Comparison of ENCODE assay signal across 23 mouse cellular contexts in the genomic region with DNA sequence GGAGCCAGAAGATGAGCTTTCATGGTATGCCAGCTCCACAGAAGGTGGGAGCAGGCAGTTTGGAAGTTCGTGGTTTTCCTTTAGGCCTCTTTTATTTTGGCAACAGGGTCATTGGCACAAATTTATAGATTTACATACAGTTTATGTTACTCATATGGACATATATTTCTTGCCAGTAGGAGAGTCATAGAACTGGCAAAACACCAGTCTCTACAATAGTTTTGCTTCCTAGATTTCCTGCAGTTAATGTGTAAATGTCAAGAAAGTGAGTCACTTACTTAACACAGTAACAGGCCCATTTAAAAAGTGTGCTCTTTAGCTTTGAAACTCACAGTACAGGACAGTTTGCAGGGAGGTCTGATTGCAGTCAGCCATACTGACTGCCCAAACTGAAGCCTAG.
"Had no signal": no experiment of that assay in that cellular context is flagged by ENCODE, and none has a peak within 500 bp of the region (broad histone marks: within the 10 kb centered on the region; RNA-seq: fewer than 3 reads in every experiment).

No protein-coding gene starts in this region.

- H3K9me3 ChIP-seq: heart, embryonic 15.5 days; hindbrain, embryonic 15.5 days; limb, embryonic 13.5 days; limb, embryonic 15.5 days; liver, embryonic 12.5 days had no signal

- H3K4me3 ChIP-seq: heart, adult 2 months; heart, embryonic 13.5 days; heart, embryonic 15.5 days; hindbrain, embryonic 13.5 days; hindbrain, embryonic 15.5 days; limb, embryonic 13.5 days; limb, embryonic 15.5 days; liver, embryonic 12.5 days had no signal

- ATAC-seq: hindbrain, postnatal 0 days; intestine, embryonic 16.5 days; liver, embryonic 12.5 days had no signal

- H3K27me3 ChIP-seq: heart, embryonic 13.5 days; heart, embryonic 15.5 days; hindbrain, embryonic 13.5 days; hindbrain, embryonic 15.5 days; limb, embryonic 13.5 days; limb, embryonic 15.5 days; liver, embryonic 12.5 days had no signal

- DNase-seq: gastrocnemius, postnatal 14 days; gastrocnemius, postnatal 36 days; heart, adult 2 months; heart, postnatal 14 days; heart, postnatal 36 days; kidney, adult 18-20 months; kidney, adult 8-10 months; kidney, postnatal 14 days; kidney, postnatal 36 days; layer of hippocampus, adult 9-11 months; layer of hippocampus, postnatal 36 days; left cerebral cortex, postnatal 4 days had no signal

- H3K9ac ChIP-seq: heart, embryonic 13.5 days; heart, embryonic 15.5 days; hindbrain, embryonic 13.5 days; hindbrain, embryonic 15.5 days; limb, embryonic 13.5 days; limb, embryonic 15.5 days; liver, embryonic 12.5 days; liver, embryonic 14.5 days had no signal

- H3K27ac ChIP-seq: heart, adult 2 months; heart, embryonic 13.5 days; heart, embryonic 15.5 days; hindbrain, embryonic 13.5 days; hindbrain, embryonic 15.5 days; hindbrain, postnatal 0 days; limb, embryonic 13.5 days; limb, embryonic 15.5 days; liver, embryonic 12.5 days; liver, embryonic 14.5 days had no signal

- H3K4me1 ChIP-seq: heart, embryonic 13.5 days; heart, embryonic 15.5 days; hindbrain, embryonic 13.5 days; hindbrain, embryonic 15.5 days; limb, embryonic 13.5 days; limb, embryonic 15.5 days; liver, embryonic 12.5 days had no signal

- H3K4me2 ChIP-seq: heart, embryonic 11.5 days; heart, embryonic 13.5 days; heart, embryonic 15.5 days; hindbrain, embryonic 13.5 days; hindbrain, embryonic 15.5 days; limb, embryonic 13.5 days; limb, embryonic 15.5 days; liver, embryonic 12.5 days had no signal
